Mouse (Mus musculus) adrenal gland (tissue): ENCODE results near the gene Fbxo28.

Source experiments
- intact Hi-C: fragments of 180-260 bp; cut with DNase I; formaldehyde crosslinking; loops from one replicate; pipeline ENCODE4 v1.15.1; 2025

Gene Fbxo28

DNA sequence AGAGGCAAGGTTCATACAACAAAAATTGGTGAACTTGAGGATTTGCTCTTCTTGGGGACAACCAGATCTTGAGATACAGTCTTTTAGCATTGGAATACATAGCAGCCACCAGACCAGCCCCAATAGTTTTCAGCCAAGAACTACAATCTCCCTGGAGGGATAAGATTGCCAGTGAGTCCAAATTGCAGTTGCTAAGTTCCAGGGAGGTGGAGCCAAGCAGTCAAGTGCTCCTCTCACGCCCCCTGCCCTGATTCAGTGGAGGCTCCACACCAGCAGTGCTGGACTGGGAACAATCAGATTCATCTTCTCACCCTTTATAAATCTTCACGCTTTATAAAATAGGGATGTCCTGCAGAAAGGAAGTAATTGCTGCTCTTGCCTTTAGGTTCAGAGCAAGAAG lies 51.6 kb downstream of the Fbxo28 start:
- intact Hi-C loops, result no loop called here

DNA sequence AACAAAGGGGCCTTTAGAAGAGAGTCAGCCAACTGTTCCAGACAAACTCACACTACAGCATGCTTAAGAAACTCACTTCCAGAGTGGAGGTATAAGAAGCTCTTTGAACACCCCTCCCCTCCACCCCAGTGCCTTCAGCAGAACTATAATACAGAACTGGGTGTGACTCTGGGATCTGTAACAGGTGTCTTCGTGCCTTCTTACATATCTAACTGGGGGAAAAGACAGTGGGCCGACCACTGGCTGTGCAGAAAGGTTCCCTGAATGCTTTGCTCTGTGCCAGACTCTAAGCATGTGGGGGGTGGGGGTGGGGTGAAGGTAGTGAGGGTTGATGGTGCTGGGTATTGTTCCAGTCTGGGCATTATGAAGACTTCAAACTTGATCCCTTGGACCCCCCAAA lies 52.8 kb downstream of the Fbxo28 start:
- intact Hi-C loops, result no loop called here

DNA sequence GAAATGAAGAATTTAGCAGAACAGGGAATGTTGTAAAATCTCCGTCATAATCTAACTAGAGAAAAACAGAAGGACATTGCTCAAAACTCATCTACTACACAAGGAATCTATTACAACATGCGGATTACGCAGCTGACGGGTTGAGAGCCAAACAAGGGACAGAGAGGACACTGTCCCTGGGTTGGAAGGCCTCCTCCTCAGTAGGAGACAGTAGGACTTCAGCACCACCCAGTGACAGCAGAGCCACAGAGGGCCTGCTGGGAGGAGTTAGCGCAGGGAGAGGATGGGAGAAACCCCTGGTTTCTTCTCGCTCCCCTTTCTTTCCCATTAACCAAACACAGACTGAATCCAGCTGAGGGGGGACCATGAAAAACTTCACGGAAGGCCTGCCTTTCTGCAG lies 53.6 kb downstream of the Fbxo28 start:
- intact Hi-C loops, result no loop called here

DNA sequence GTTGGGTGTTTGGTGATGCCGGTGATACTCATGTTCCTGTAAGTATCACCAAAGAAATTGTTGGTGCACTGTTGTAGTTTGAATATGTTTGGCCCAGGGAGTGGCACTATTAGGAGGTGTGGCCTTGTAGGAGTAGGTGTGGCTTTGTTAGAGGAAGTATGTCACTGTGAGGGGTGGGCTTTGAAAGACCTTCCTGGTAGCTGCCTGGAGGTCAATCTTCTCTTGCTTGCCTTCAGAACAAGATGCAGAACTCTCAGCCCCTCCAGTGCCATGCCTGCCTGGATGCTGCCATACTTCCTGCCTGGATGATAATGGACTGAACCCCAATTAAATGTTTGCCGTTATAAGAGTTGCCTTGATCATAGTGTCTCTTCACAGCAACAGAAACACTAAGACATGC lies 56.6 kb downstream of the Fbxo28 start:
- intact Hi-C loops, result no loop called here

DNA sequence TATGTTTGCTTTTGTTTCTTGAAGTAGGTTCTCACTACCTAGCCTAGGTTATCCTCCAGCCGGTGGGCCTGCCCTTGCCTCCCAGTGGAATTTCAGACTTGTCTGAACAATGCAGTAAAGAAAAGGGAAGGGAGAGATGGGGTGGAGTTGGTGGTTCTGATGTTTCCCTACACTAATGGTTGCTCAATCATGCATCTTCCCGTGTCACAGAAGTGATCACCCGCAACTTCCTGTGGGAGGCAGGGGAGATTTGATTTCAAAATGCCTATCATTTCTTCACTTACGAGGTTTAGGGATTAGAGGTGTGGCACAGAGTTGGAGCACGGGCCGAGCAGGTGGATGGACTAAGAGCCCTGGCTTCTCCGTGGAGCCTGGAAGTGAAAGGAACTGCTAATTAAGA lies 58.2 kb downstream of the Fbxo28 start:
- intact Hi-C loops, result no loop called here

DNA sequence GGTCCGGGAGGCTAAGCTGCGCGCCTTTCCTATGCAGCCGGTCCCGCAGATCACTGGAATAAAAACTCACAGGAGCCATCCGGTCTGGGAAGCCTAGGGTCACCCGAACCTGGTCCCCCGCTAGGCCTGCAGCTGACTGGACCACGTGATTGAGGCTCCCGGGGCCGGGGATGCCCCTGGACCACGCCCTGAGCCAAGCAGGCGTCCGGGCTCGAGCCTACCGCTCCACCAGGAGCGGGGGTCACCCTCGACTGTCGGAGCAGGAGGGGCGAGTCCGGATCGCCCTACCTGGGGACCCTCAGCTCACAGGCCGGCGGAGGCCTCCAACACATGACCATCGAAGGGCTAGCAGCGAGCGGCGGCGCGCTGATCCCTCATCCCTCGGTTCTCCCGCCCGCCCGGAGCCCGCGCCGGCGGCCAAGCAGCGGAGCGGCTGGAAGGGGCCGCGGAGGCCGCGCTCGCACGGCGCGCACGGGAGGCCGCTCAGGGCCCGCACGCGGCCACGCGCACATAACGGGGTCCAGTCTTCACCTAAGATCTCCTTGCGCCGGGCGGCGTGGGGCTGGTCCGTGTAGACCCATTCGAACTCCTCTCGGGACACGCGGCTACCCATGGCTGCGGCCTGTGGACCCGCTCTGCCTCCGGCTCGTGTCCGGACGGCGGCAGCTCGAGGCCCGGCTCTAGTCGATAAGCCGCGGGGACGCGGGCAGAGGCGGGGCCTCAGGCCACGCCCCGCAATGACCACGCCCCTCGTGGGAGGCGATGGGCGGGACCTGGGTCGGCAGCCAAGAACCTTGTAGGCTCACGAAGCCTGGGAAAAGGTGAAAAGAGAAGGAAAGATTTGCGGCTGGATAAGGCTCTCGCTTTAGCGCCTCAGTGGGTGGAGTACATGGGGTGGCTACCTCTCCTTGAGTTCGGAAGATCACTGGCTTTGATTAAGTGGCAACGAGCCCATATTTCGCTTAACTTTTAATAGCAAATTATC lies 59.0 kb downstream of the Fbxo28 start, which contains the start of gene Degs1:
TSS of gene Degs1 (minus strand) at position 714 of the 985 bp plus-strand sequence.
- intact Hi-C loops, result no loop called here

DNA sequence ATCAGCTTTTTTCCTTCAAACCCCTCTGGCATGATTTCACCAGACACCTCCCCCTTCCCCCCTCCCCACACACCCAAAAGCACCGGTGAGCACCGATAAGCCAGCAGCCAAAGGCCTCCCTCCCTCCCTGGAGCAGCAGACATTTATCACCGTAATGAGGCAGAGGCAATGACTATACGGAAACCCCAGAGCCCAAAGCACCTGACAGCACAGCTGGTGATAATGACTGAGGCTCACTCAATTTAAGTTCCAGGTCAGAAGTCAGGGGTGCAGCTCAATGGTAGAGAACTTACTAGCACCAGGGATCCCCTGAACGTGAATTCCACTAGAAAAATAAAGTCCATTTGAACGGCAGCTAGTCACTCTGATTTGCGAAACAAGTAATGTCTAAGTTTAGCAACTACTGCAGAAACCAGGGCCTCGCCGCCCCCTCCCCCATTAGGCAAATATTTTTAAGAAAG lies 60.1 kb downstream of the Fbxo28 start:
- intact Hi-C loops, result no loop called here

DNA sequence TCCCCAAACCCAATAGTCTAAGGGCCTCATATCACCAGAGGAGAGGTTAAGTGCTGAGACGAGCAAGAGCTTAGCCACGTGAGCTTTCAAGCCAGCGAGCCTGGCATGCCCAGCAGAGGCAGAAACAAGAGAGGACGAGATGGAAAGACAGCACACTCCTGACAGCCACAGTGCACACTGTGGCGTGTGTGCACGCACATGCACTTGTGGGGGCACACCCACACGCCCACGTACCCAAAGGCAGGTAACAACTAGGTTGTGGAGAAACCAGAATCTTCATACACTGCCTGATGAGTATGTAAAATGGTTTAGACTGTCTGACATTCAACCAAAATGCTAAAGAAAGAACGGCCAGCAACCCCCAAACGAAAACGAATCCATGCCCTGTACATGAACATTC lies 60.9 kb downstream of the Fbxo28 start:
- intact Hi-C loops, result no loop called here

DNA sequence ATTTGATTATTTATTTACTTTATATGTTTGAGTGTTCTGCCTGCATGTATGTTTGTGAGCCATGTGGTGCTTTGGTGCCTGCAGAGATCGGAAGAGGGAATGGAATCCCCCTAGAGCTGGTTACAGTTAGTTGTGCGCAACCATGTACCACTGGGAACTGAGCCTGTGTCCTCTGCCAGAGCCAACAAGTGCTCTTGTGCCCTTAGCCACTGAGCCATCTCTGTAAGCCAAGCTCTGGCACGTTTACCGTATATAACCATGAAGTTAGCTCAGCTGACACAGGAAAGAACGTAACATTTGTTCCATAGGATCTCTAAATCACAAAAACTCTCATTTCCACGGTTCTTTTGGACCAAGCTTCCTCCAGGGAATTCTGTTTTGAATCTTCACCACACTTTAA lies 61.4 kb downstream of the Fbxo28 start:
- intact Hi-C loops, result no loop called here

DNA sequence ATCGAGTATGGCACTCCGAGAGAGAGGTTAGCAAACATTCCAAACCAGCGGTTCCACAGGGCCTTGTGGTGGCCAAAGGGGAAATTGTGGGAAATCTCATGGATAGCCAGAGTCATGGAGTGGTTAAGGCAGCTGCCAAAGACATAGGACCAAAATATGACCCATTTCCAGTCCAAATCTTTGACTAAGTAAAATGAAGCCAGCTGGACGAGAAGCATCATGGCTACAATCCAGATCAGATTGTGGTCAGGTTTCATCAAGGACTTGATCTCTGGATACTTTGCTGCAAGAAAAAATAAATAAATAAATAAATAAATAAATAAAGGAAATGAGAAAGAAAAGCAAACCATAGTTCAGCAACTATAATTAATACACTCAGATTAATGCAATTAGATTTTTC lies 62.0 kb downstream of the Fbxo28 start:
- intact Hi-C loops, result no loop called here

DNA sequence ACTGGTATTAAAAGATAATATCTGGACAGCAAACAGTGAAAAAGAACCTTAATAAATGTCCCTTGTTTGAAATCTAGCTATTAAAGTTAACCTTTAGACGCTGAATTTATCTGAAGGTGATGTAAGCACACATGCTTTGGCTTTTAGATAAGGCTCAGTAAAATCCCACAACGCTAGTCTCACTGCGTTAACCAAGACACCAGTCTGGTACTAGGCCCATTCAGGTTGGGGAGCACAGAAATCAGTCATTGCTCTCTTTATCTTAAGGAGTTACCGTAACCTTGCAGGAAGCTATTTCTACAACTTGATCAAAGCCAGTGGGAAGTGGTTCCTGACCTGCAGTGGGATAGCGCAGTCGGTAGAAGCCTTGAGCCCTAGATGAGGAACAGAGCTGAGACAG lies 66.3 kb downstream of the Fbxo28 start:
- intact Hi-C loops, result no loop called here

DNA sequence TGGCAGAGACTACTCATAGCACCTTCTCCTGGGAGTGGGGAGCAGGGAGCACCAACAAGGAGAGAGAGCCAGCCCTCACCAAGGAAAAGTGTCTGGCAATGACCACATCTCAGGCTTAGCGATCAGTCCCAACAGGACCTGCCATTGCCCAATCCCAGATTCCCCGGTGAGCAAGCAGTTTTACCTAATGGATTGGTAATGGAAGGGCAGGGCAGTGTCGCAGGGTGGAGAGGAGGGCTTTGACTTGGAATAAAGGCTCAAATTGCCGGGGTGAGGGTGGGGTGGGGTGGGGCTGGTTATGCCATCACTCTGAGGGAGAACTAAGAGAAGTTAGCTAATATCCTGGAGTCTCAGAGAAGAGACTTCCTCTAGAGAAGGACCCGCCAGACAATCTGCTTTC lies 69.8 kb downstream of the Fbxo28 start:
- intact Hi-C loops, result no loop called here

DNA sequence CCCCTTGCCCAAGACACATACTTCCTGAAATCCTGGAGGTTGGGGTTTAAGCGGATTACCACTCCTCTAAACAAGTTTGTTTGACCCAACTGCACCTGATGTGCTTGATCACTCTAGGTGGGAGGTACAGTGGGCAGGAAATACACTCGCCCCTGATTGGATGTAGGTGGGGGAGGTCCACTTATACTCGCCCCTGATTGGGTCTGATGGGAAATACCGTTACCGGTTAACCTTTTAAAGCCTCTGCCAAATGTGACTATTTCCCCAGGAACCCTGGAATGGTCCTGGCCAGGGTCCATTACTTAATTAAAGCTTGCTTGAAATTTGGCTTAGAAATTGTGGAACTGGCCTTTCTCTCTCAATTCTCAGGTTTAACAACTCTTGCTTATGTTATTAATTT lies 70.3 kb downstream of the Fbxo28 start:
- intact Hi-C loops, result no loop called here

DNA sequence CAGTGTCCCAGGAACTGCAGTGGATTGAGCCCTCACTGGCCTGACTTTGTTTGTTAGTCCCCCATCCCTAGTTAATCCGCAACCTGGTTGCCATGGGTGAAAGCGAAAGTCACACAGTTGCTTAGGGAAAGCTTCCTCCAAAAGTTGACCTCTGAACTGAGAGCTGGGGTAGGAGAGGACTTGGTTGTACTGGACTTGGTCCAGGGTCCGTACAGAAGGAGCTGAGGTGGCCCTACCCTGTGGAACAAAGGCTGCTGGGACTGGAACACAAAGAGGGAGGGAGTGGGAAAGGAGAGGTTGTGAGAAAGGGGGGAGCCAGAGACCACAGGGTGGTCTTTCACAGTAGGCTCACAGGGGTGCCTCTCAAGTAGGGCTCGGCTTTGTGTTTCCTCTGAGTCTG lies 73.1 kb downstream of the Fbxo28 start:
- intact Hi-C loops, result no loop called here

DNA sequence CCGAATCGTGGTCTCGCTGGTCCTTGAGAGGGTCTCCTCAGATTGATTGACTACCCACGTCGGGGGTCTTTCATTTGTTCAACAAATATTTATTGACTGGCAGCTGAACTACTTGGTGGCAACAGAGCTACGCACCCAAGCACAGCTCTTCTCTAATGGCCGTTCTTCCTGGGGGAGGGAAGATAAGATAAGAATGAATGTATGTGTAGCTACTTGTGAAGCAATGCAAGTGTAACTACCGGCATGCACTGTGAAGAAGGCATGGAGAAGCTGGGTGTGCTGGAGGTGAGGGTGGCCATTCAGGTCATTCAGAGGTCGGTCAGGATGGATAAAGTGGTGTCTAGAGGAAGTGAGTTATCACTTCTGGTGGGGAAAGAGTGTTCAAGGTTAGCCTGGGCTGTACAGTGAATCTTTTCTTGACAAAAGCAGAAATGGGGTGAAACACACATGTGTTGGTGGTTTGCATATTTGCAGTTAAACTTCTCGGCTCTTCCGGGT lies 75.4 kb downstream of the Fbxo28 start:
- intact Hi-C loops, result no loop called here
